Mouse (Mus musculus) stomach, embryonic 15.5 days (tissue): ENCODE measurements around the gene Insrr. TPM values are rescaled to one million over a fixed set of nuclear protein-coding genes. Genes with fewer than 3 reads are reported as not detected.

Experiments
- ATAC-seq: fragments of 200-750 bp; cut with Nextera tagmentation; 2 replicates; pipeline ENCODE4 v1.8.0; 2017; ENCODE audit warnings: low read depth, moderate number of reproducible peaks, moderate TSS enrichment; ENCODE audit not compliant: insufficient read depth, low FRiP score
- H3K27ac ChIP-seq: fragments of 300-500 bp; sonication (generic); 2 replicates; pipeline ENCODE4 v1.5.1; 2015; ENCODE audit warnings: mild to moderate bottlenecking, inconsistent platforms
- H3K27me3 ChIP-seq: fragments of 300-500 bp; sonication (generic); replicated peaks from 2 replicates; pipeline ENCODE4 v1.6.1; 2015; ENCODE audit warnings: inconsistent platforms
- H3K36me3 ChIP-seq: fragments of 300-500 bp; sonication (generic); 2 replicates; pipeline ENCODE4 v1.6.1; 2015; ENCODE audit warnings: inconsistent platforms
- H3K4me1 ChIP-seq: fragments of 300-500 bp; sonication (generic); 2 replicates; pipeline ENCODE4 v1.6.1; 2015; ENCODE audit warnings: inconsistent platforms
- H3K4me2 ChIP-seq: fragments of 300-500 bp; sonication (generic); 2 replicates; pipeline ENCODE4 v1.6.1; 2015; ENCODE audit warnings: mild to moderate bottlenecking, inconsistent platforms
- H3K4me3 ChIP-seq: fragments of 300-500 bp; sonication (generic); replicated peaks from 2 replicates; pipeline ENCODE4 v1.5.1; 2015; ENCODE audit warnings: inconsistent platforms
- H3K9ac ChIP-seq: fragments of 300-500 bp; sonication (generic); 2 replicates; pipeline ENCODE4 v1.6.1; 2015; ENCODE audit warnings: inconsistent platforms
- H3K9me3 ChIP-seq: fragments of 300-500 bp; sonication (generic); 2 replicates; pipeline ENCODE4 v1.6.1; 2016; ENCODE audit warnings: inconsistent platforms
- WGBS: fragments of 180-500 bp; shearing (Covaris S2); methylation state at CpG from one replicate; pipeline ENCODE4 v1.1.7; 2015; 5-methylcytosine and 5-hydroxymethylcytosine counted together
- polyA plus RNA-seq: library from polyadenylated mRNA; unstranded; fragments of >200 nt; fragmentation: Nextera tagmentation; extraction: Ambion mirVana; gene quantifications from 2 replicates; pipeline ENCODE4 v1.2.1, GENCODE M21; 2015

Gene Insrr
- polyA plus RNA-seq, 1 experiment from 2014 or later = 0.59 TPM

- 49% methylated on average over 2 of the region's 2 CpGs for WGBS
- Histone ChIP-seq H3K4me3 (no peak overlapping the region), H3K36me3 (no peaks in the 10 kb centered on the region), H3K9ac (no peak overlapping the region), H3K4me1 (0 out of 2 replicates have a peak, but pooled peaks cover 3% of the 10 kb centered on the region), H3K9me3 (no peaks in the 10 kb centered on the region), H3K4me2 (no peak overlapping the region), H3K27ac (no peak overlapping the region), H3K27me3 (peaks cover 17% of the 10 kb centered on the region; the same call in 1 of the 2 replicates)
- ATAC-seq = no peak
Observed at GRCm38 (mm10) chr3:87779086-87779485, 17.7 kb upstream of the Insrr start.

GRCm38 (mm10) chr3:87783282-87784023 lies 13.3 kb upstream of the Insrr start:
- no peak overlapping the region for H3K27ac ChIP-seq
- no peak for ATAC-seq
- H3K9me3 ChIP-seq = no peaks in the 10 kb centered on the region
- H3K27me3 ChIP-seq = peaks cover 4% of the 10 kb centered on the region; the same call in 1 of the 2 replicates
- no peak overlapping the region for H3K4me3 ChIP-seq
- no peak overlapping the region for H3K9ac ChIP-seq
- H3K4me1 ChIP-seq = peaks cover 10% of the 10 kb centered on the region; the same call in 1 of the 2 replicates
- WGBS = 83% methylated on average over 25 of the region's 25 CpGs
- no peaks in the 10 kb centered on the region for H3K36me3 ChIP-seq
- no peak overlapping the region for H3K4me2 ChIP-seq

GRCm38 (mm10) chr3:87785156-87785555 lies 11.6 kb upstream of the Insrr start:
- H3K4me2 ChIP-seq = no peak overlapping the region
- no peak overlapping the region for H3K27ac ChIP-seq
- no peak overlapping the region for H3K9ac ChIP-seq
- H3K4me1 ChIP-seq = peaks cover 11% of the 10 kb centered on the region
- no peaks in the 10 kb centered on the region for H3K36me3 ChIP-seq
- no peaks in the 10 kb centered on the region for H3K9me3 ChIP-seq
- ATAC-seq = no peak
- H3K27me3 ChIP-seq = no peaks in the 10 kb centered on the region
- H3K4me3 ChIP-seq = no peak overlapping the region
- WGBS = 53% methylated on average over 5 of the region's 5 CpGs

- H3K9me3 ChIP-seq = no peaks in the 10 kb centered on the region
- 19% methylated on average over 6 of the region's 6 CpGs for WGBS
Observed at GRCm38 (mm10) chr3:87785626-87786214, 11.0 kb upstream of the Insrr start.

GRCm38 (mm10) chr3:87789248-87789647 lies 7.5 kb upstream of the Insrr start:
- no peak overlapping the region for H3K4me2 ChIP-seq
- no peak overlapping the region for H3K9ac ChIP-seq
- WGBS = 48% methylated on average over 1 of the region's 1 CpGs
- ATAC-seq = peak; percentile 20; the same call in 1 of the 2 replicates
- H3K27ac ChIP-seq = no peak overlapping the region
- no peaks in the 10 kb centered on the region for H3K9me3 ChIP-seq
- H3K36me3 ChIP-seq = no peaks in the 10 kb centered on the region
- no peak overlapping the region for H3K4me3 ChIP-seq
- peaks cover 11% of the 10 kb centered on the region for H3K4me1 ChIP-seq
- peaks cover 35% of the 10 kb centered on the region for H3K27me3 ChIP-seq

More at GRCm38 (mm10) chr3:87785626-87786214, 11.0 kb upstream of the Insrr start:
- no peak for ATAC-seq
- no peak overlapping the region for H3K4me3 ChIP-seq
- H3K27ac ChIP-seq = no peak overlapping the region
- H3K9ac ChIP-seq = no peak overlapping the region
- peaks cover under 1% of the 10 kb centered on the region; the same call in 1 of the 2 replicates for H3K27me3 ChIP-seq
- H3K4me2 ChIP-seq = no peak overlapping the region
- H3K4me1 ChIP-seq = peaks cover 11% of the 10 kb centered on the region
- H3K36me3 ChIP-seq = no peaks in the 10 kb centered on the region

GRCm38 (mm10) chr3:87789768-87790167 lies 7.0 kb upstream of the Insrr start:
- no peaks in the 10 kb centered on the region for H3K36me3 ChIP-seq
- no peak overlapping the region for H3K4me2 ChIP-seq
- H3K9me3 ChIP-seq = no peaks in the 10 kb centered on the region
- H3K4me3 ChIP-seq = no peak overlapping the region
- H3K27ac ChIP-seq = no peak overlapping the region
- ATAC-seq = no peak
- H3K27me3 ChIP-seq = peaks cover 40% of the 10 kb centered on the region
- WGBS = 38% methylated on average over 5 of the region's 5 CpGs
- H3K9ac ChIP-seq = no peak overlapping the region
- peaks cover 15% of the 10 kb centered on the region for H3K4me1 ChIP-seq

- peak within 1 kb of the TSS; percentile 32 for H3K4me3 ChIP-seq
- peak within 1 kb of the TSS; percentile 55 for H3K4me2 ChIP-seq
- no peak within 1 kb of the TSS for H3K27ac ChIP-seq
- H3K9ac ChIP-seq = no peak within 1 kb of the TSS
- peaks cover 88% of the 10 kb centered on the region for H3K27me3 ChIP-seq
- H3K4me1 ChIP-seq = peaks cover 34% of the 10 kb centered on the region
- H3K36me3 ChIP-seq = no peaks in the 10 kb centered on the region
- 0 out of 2 replicates have a peak, but pooled peaks have one; percentile 37 for ATAC-seq
- WGBS = under 1% methylated on average over 46 of the region's 47 CpGs
- no peaks in the 10 kb centered on the region for H3K9me3 ChIP-seq
Observed at GRCm38 (mm10) chr3:87794922-87795325, 1.8 kb upstream of the Insrr start, which contains the start of gene Ntrk1. Ntrk1 (minus strand) TSS chr3:87795162.

GRCm38 (mm10) chr3:87795336-87796277 lies 1.1 kb upstream of the Insrr start:
- ATAC-seq = no peak
- H3K9me3 ChIP-seq = no peaks in the 10 kb centered on the region
- H3K27ac ChIP-seq = no peak overlapping the region
- no peaks in the 10 kb centered on the region for H3K36me3 ChIP-seq
- H3K4me2 ChIP-seq = peak overlapping the region; percentile 55
- H3K4me1 ChIP-seq = peaks cover 32% of the 10 kb centered on the region
- peaks cover 95% of the 10 kb centered on the region for H3K27me3 ChIP-seq
- H3K9ac ChIP-seq = no peak overlapping the region
- WGBS = 16% methylated on average over 33 of the region's 33 CpGs
- H3K4me3 ChIP-seq = peak overlapping the region; percentile 32

- Histone ChIP-seq H3K9me3 (no peaks in the 10 kb centered on the region), H3K4me1 (peaks cover 16% of the 10 kb centered on the region), H3K4me2 (no peak overlapping the region), H3K4me3 (no peak overlapping the region), H3K9ac (no peak overlapping the region), H3K27ac (no peak overlapping the region), H3K36me3 (no peaks in the 10 kb centered on the region), H3K27me3 (peaks cover 83% of the 10 kb centered on the region)
- WGBS = 48% methylated on average over 5 of the region's 5 CpGs
- peak; percentile 52; the same call in 1 of the 2 replicates for ATAC-seq
Observed at GRCm38 (mm10) chr3:87801681-87802080, 4.9 kb downstream of the Insrr start.

GRCm38 (mm10) chr3:87804038-87804677 lies 7.4 kb downstream of the Insrr start:
- no peaks in the 10 kb centered on the region for H3K9me3 ChIP-seq
- peaks cover 74% of the 10 kb centered on the region for H3K27me3 ChIP-seq
- H3K36me3 ChIP-seq = no peaks in the 10 kb centered on the region
- peak overlapping the region; percentile 19 for H3K4me3 ChIP-seq
- H3K9ac ChIP-seq = no peak overlapping the region
- 7% methylated on average over 26 of the region's 26 CpGs for WGBS
- H3K27ac ChIP-seq = no peak overlapping the region
- peaks cover 7% of the 10 kb centered on the region for H3K4me1 ChIP-seq
- peak overlapping the region; percentile 47 for H3K4me2 ChIP-seq
- ATAC-seq = peak; percentile 25; the same call in 1 of the 2 replicates
